Mouse (Mus musculus) kidney, adult 2 months (tissue): ENCODE measurements at regions not wholly inside any gene's neighbourhood (a gene's known extent, or its start where the extent isn't known, plus 50 kb on each side); places are given as distances from the start of the nearest gene placed in this dataset.

Experiments used
- CTCF ChIP-seq: fragments of 200-500 bp; conservative IDR thresholded peaks from 2 replicates; pipeline ENCODE4 v1.5.1; 2011; ENCODE audit warnings: low read depth, mild to moderate bottlenecking, control low read depth, low read length, moderate library complexity, mixed read lengths; ENCODE audit not compliant: insufficient read depth, insufficient read length
- POLR2A ChIP-seq: fragments of 200-500 bp; IDR thresholded peaks from one replicate; pipeline ENCODE4 v1.6.1; 2011; ENCODE audit warnings: low read depth, low read length, control low read depth

DNA sequence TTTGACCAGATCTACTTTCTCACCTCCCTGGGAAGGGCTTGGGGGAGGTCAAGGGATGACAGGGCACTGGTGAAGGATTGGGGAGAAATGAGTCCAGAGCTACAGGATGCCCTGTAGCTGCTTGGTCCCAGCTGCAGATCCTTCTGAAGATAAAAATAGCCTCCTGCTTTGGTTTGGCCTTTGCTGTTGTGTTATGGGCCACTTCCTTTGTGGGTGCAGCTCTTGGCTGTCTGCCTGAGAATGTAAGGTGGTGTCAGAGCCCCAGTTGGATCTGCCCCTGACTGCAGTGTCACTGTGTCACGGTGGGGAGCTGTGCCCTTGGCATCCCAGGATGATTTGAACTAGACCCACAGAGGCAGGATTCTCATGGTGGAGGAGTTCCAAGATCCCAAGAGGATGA lies 67.8 kb upstream of the Id2 start:
- TF ChIP-seq CTCF, result no peak
- TF ChIP-seq POLR2A, result no peak
